ENCODE assay signal across 15 mouse cellular contexts in genomic region chr11:51343728-51344289, GRCm38 (mm10). TPM values are rescaled to one million over a fixed set of nuclear protein-coding genes. Genes with fewer than 3 reads are reported as not detected.
DNase-seq lines count a peak whose midpoint lies in the region; ATAC-seq and TF ChIP-seq lines count a peak whose summit lies in the region.
"Had no signal": no experiment of that assay in that cellular context is flagged by ENCODE, and none has a peak within 500 bp of the region (broad histone marks: within the 10 kb centered on the region; RNA-seq: fewer than 3 reads in every experiment).

No protein-coding gene starts in this region.

- TF ChIP-seq CTCF in lung, postnatal 0 days (IDR thresholded peaks at IDR 0.05): no peak
- no peak for TF ChIP-seq CTCF in kidney, adult 2 months (conservative IDR thresholded peaks at IDR 0.05; ENCODE audit: insufficient read depth, insufficient read length, low read depth, low read length)

- peak overlapping the region; percentile 40 for H3K27ac ChIP-seq in lung, postnatal 0 days (ENCODE audit: low read length)
- H3K27ac ChIP-seq in kidney, adult 2 months (ENCODE audit: insufficient read depth, low read depth, low read length): no peak overlapping the region
- H3K27ac ChIP-seq: embryonic facial prominence, embryonic 12.5 days; forebrain, embryonic 12.5 days; hindbrain, embryonic 12.5 days had no signal

- H3K27me3 ChIP-seq in lung, postnatal 0 days (replicated peaks; ENCODE audit: insufficient read depth, low read length): no peaks in the 10 kb centered on the region
- no peaks in the 10 kb centered on the region for H3K27me3 ChIP-seq in kidney, adult 2 months (replicated peaks; ENCODE audit: control insufficient read depth, insufficient read depth, low read length)
- H3K27me3 ChIP-seq: forebrain, embryonic 12.5 days; hindbrain, embryonic 12.5 days had no signal

- H3K4me1 ChIP-seq in lung, postnatal 0 days (ENCODE audit: insufficient read depth, low read depth, low read length): 0 out of 2 replicates have a peak, but pooled peaks cover 4% of the 10 kb centered on the region
- no peaks in the 10 kb centered on the region for H3K4me1 ChIP-seq in kidney, adult 2 months (ENCODE audit: control insufficient read depth, insufficient read depth, low read length)
- H3K4me1 ChIP-seq: forebrain, embryonic 12.5 days had no signal

- H3K36me3 ChIP-seq in lung, postnatal 0 days (ENCODE audit: insufficient read depth, low read length): no peaks in the 10 kb centered on the region
- no peaks in the 10 kb centered on the region for H3K36me3 ChIP-seq in kidney, adult 2 months (ENCODE audit: control insufficient read depth, insufficient read depth, low read length)
- H3K36me3 ChIP-seq: embryonic facial prominence, embryonic 12.5 days; forebrain, embryonic 12.5 days; hindbrain, embryonic 12.5 days had no signal

- peak; percentile 75; the same call in 1 of the 2 replicates for TF ChIP-seq EP300 in lung, postnatal 0 days (IDR thresholded peaks at IDR 0.05)

- peak; percentile 19 for DNase-seq in cerebellum, adult 9-10 months
- no peak for DNase-seq in cerebellum, adult 11 months
- DNase-seq in lung, postnatal 0 days (ENCODE audit: low spot score): peak; percentile 84
- no peak for DNase-seq in lung, postnatal 25 days (ENCODE audit: low spot score)
- peak; percentile 31 for DNase-seq in testis, postnatal 10 days (ENCODE audit: low spot score)
- DNase-seq in testis, postnatal 14 days (ENCODE audit: low spot score): no peak
- no peak for DNase-seq in kidney, adult 2 months
- DNase-seq: adrenal gland, postnatal 25 days; gastrocnemius, postnatal 14 days; heart, postnatal 4 days had no signal

- ATAC-seq in lung, postnatal 0 days: peak; percentile 74
- ATAC-seq: forebrain, embryonic 16.5 days; hindbrain, embryonic 16.5 days had no signal

- no peak overlapping the region for H3K4me3 ChIP-seq in lung, postnatal 0 days (ENCODE audit: low read depth, low read length)
- no peak overlapping the region for H3K4me3 ChIP-seq in kidney, adult 2 months (ENCODE audit: insufficient read depth, low read depth, low read length)
- H3K4me3 ChIP-seq: embryonic facial prominence, embryonic 12.5 days; forebrain, embryonic 12.5 days; hindbrain, embryonic 12.5 days had no signal

- no peaks in the 10 kb centered on the region for H3K9me3 ChIP-seq in lung, postnatal 0 days (ENCODE audit: low read length)
- H3K9me3 ChIP-seq: embryonic facial prominence, embryonic 12.5 days; forebrain, embryonic 12.5 days; hindbrain, embryonic 12.5 days had no signal

- H3K4me2 ChIP-seq in lung, postnatal 0 days (replicated peaks; ENCODE audit: low read depth, low read length): no peak overlapping the region
- H3K4me2 ChIP-seq: embryonic facial prominence, embryonic 12.5 days; forebrain, embryonic 12.5 days; hindbrain, embryonic 12.5 days had no signal

- WGBS in lung, postnatal 0 days: 64% methylated on average over 5 of the region's 5 CpGs
- WGBS in kidney, adult 2 months: 89% methylated on average over 5 of the region's 5 CpGs

- TF ChIP-seq POLR2A in kidney, adult 2 months (IDR thresholded peaks at IDR 0.05; ENCODE audit: low read depth, low read length): no peak

- no peak overlapping the region for H3K9ac ChIP-seq in lung, postnatal 0 days (replicated peaks; ENCODE audit: low read depth)
- H3K9ac ChIP-seq: embryonic facial prominence, embryonic 12.5 days; forebrain, embryonic 12.5 days; hindbrain, embryonic 12.5 days had no signal

RNA-seq across cellular contexts. Expression of gene Col23a1, which starts 54.1 kb away (rescaled TPM):
- polyA plus RNA-seq in lung, postnatal 0 days (2015; fragmentation: Nextera tagmentation; extraction: Ambion mirVana): 17.2 and 18.2 TPM in 2 replicates
- 1.5 and 1.9 TPM in 2 replicates for polyA plus RNA-seq in kidney, adult 2 months (2012; rRNA removed)

Comparison
In these comparisons a context has a peak if more than half of its experiments do, and no peak if none do; other contexts are left out.
1. DNase-seq: peak in cerebellum, adult 9-10 months (single experiment), lung, postnatal 0 days (single experiment) and testis, postnatal 10 days (single experiment); none in cerebellum, adult 11 months (single experiment), lung, postnatal 25 days (single experiment), testis, postnatal 14 days (single experiment) and kidney, adult 2 months (single experiment).